Mouse (Mus musculus): Measurements from ENCODE around the gene Fbxo30. TPM values are rescaled to one million over a fixed set of nuclear protein-coding genes. Genes with fewer than 3 reads are reported as not detected.
A peak's percentile ranks its signal among the peaks of the same experiment; 100 is the strongest.

Fbxo30 gene
- total RNA-seq, 1 experiment: 26.9 TPM

DNA sequence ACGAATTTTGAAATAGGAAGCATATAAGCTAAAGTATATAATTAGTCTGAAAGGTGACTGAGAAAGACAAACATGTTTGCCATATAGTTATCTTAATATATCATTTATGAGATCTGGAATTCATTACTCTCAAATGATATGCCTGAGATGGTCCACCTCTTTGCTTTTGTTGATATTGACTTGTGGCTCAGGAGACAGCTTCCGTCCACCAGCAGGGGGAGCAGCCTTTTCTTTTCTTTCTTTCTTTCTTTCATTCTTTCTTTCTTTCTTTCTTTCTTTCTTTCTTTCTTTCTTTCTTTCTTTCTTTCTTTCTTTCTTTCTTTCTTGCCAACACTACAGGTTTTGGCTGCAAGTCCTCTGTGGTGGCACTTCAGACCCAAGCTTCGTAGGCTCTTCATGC lies 45.4 kb downstream of the Fbxo30 start:
- no peak overlapping the region for H3K9ac ChIP-seq (ENCODE audit: insufficient read depth, low read depth, low read length, poor library complexity, severe bottlenecking)
- no peak for TF ChIP-seq HCFC1 (IDR thresholded peaks at IDR 0.05; ENCODE audit: borderline replicate concordance, insufficient read depth, low read length)
- no peak for TF ChIP-seq ZNF384 (IDR thresholded peaks at IDR 0.05; ENCODE audit: low read depth, low read length)
- TF ChIP-seq CHD2 (IDR thresholded peaks at IDR 0.05; ENCODE audit: low read depth, low read length): no peak
- no peak for TF ChIP-seq MAFK (IDR thresholded peaks at IDR 0.05; ENCODE audit: insufficient read depth, low read depth, low read length)
- no peak for TF ChIP-seq ZC3H11A (IDR thresholded peaks at IDR 0.05; ENCODE audit: borderline replicate concordance, low read depth, low read length)
- no peaks in the 10 kb centered on the region for H3K4me1 ChIP-seq (ENCODE audit: control insufficient read depth in 2 of 2, insufficient read depth in 2 of 2, low read length in 2 of 2, poor library complexity in 1 of 2)
- no peak overlapping the region for H3K27ac ChIP-seq (ENCODE audit: insufficient read depth, low read depth, low read length, poor library complexity, severe bottlenecking)
- no peak for DNase-seq (ENCODE audit: low read depth, low spot score)
- no peaks in the 10 kb centered on the region for H3K36me3 ChIP-seq (ENCODE audit: control insufficient read depth, insufficient read depth, low read length, poor library complexity, severe bottlenecking)
- H3K4me3 ChIP-seq (ENCODE audit: insufficient read depth in 1 of 2, low read depth in 1 of 2, low read length in 2 of 2, poor library complexity in 1 of 2, severe bottlenecking in 1 of 2): no peak overlapping the region
- no peaks in the 10 kb centered on the region for H3K9me3 ChIP-seq (ENCODE audit: control insufficient read depth, insufficient read depth, low read depth, low read length)
- in situ Hi-C loops (cut with MboI; ENCODE audit: low sequenced_read_pairs in 2 of 2, unreplicated experiment in 2 of 2): no loop called here

- H3K9ac ChIP-seq (ENCODE audit: insufficient read depth, low read depth, low read length, poor library complexity, severe bottlenecking): peak within 1 kb of the TSS; percentile 86
- H3K4me3 ChIP-seq (ENCODE audit: insufficient read depth in 1 of 2, low read depth in 1 of 2, low read length in 2 of 2, poor library complexity in 1 of 2, severe bottlenecking in 1 of 2): peak within 1 kb of the TSS; percentile 78 to 94
- H3K4me1 ChIP-seq (ENCODE audit: control insufficient read depth in 2 of 2, insufficient read depth in 2 of 2, low read length in 2 of 2, poor library complexity in 1 of 2): peaks cover 2% of the 10 kb centered on the region in 2 experiments; a peak in 1 of 4 replicates
- no peaks in the 10 kb centered on the region for H3K9me3 ChIP-seq (ENCODE audit: control insufficient read depth, insufficient read depth, low read depth, low read length)
- peak; percentile 58 for DNase-seq (ENCODE audit: low read depth, low spot score)
- H3K36me3 ChIP-seq (ENCODE audit: control insufficient read depth, insufficient read depth, low read length, poor library complexity, severe bottlenecking): no peaks in the 10 kb centered on the region
- in situ Hi-C loops (cut with MboI; ENCODE audit: low sequenced_read_pairs in 2 of 2, unreplicated experiment in 2 of 2): no loop called here
- no peak for TF ChIP-seq ZNF384 (IDR thresholded peaks at IDR 0.05; ENCODE audit: low read depth, low read length)
- TF ChIP-seq CHD2 (IDR thresholded peaks at IDR 0.05; ENCODE audit: low read depth, low read length): peak; percentile 58; the same call in 1 of the 2 replicates
- no peak for TF ChIP-seq MAFK (IDR thresholded peaks at IDR 0.05; ENCODE audit: insufficient read depth, low read depth, low read length)
- 0 out of 2 replicates have a peak, but pooled peaks have one; percentile 25 for TF ChIP-seq HCFC1 (IDR thresholded peaks at IDR 0.05; ENCODE audit: borderline replicate concordance, insufficient read depth, low read length)
- no peak for TF ChIP-seq ZC3H11A (IDR thresholded peaks at IDR 0.05; ENCODE audit: borderline replicate concordance, low read depth, low read length)
- H3K27ac ChIP-seq (ENCODE audit: insufficient read depth, low read depth, low read length, poor library complexity, severe bottlenecking): no peak within 1 kb of the TSS
Observed at GRCm38 (mm10) chr10:11343205-11344141, 62.3 kb downstream of the Fbxo30 start, which contains the start of gene Epm2a. Gene Epm2a, plus strand, starts transcription at chr10:11343404.

- in situ Hi-C loops (cut with MboI; ENCODE audit: low sequenced_read_pairs in 2 of 2, unreplicated experiment in 2 of 2): no loop called here
- Histone ChIP-seq H3K4me3 (ENCODE audit: insufficient read depth in 1 of 2, low read depth in 1 of 2, low read length in 2 of 2, poor library complexity in 1 of 2, severe bottlenecking in 1 of 2) (peak overlapping the region in 1 of 2 experiments; percentile 94; a peak in 2 of 4 replicates), H3K27ac (ENCODE audit: insufficient read depth, low read depth, low read length, poor library complexity, severe bottlenecking) (no peak overlapping the region), H3K36me3 (ENCODE audit: control insufficient read depth, insufficient read depth, low read length, poor library complexity, severe bottlenecking) (no peaks in the 10 kb centered on the region), H3K4me1 (ENCODE audit: control insufficient read depth in 2 of 2, insufficient read depth in 2 of 2, low read length in 2 of 2, poor library complexity in 1 of 2) (peaks cover 2% of the 10 kb centered on the region in 2 experiments; a peak in 1 of 4 replicates), H3K9me3 (ENCODE audit: control insufficient read depth, insufficient read depth, low read depth, low read length) (no peaks in the 10 kb centered on the region), H3K9ac (ENCODE audit: insufficient read depth, low read depth, low read length, poor library complexity, severe bottlenecking) (no peak overlapping the region)
- no peak for TF ChIP-seq HCFC1 (IDR thresholded peaks at IDR 0.05; ENCODE audit: borderline replicate concordance, insufficient read depth, low read length)
- TF ChIP-seq CHD2 (IDR thresholded peaks at IDR 0.05; ENCODE audit: low read depth, low read length): no peak
- no peak for TF ChIP-seq MAFK (IDR thresholded peaks at IDR 0.05; ENCODE audit: insufficient read depth, low read depth, low read length)
- no peak for TF ChIP-seq ZNF384 (IDR thresholded peaks at IDR 0.05; ENCODE audit: low read depth, low read length)
- no peak for TF ChIP-seq ZC3H11A (IDR thresholded peaks at IDR 0.05; ENCODE audit: borderline replicate concordance, low read depth, low read length)
- no peak for DNase-seq (ENCODE audit: low read depth, low spot score)
Observed at GRCm38 (mm10) chr10:11344536-11345468, 63.7 kb downstream of the Fbxo30 start.

Other genes starting within 250 kb of the Fbxo30 start
- gene Grm1, start 199.0 kb upstream of the Fbxo30 start, total RNA-seq (2012; rRNA removed): not detected in 2 replicates
- 20.6 and 23.1 TPM in 2 replicates for gene Shprh, start 131.9 kb upstream of the Fbxo30 start, total RNA-seq (2012; rRNA removed)
- gene Epm2a, start 62.1 kb downstream of the Fbxo30 start, total RNA-seq (2012; rRNA removed): 1.6 and 2.1 TPM in 2 replicates